Mouse (Mus musculus) intestine, postnatal 0 days (tissue): ENCODE measurements around the gene Ufd1. TPM values are rescaled to one million over a fixed set of nuclear protein-coding genes. Genes with fewer than 3 reads are reported as not detected.

Experiments used
- ATAC-seq: fragments of 200-750 bp; cut with Nextera tagmentation; 2 replicates; pipeline ENCODE4 v1.8.0; 2017; ENCODE audit warnings: mild to moderate bottlenecking, moderate TSS enrichment, moderate library complexity
- H3K27ac ChIP-seq: fragments of 300-500 bp; sonication (generic); 2 replicates; pipeline ENCODE4 v1.5.1; 2014; ENCODE audit warnings: mild to moderate bottlenecking, low read depth, low read length, moderate library complexity
- H3K27me3 ChIP-seq: fragments of 300-500 bp; sonication (generic); replicated peaks from 2 replicates; pipeline ENCODE4 v1.6.1; 2014; ENCODE audit warnings: low read length, mixed read lengths; ENCODE audit not compliant: control insufficient read depth, insufficient read depth
- H3K36me3 ChIP-seq: fragments of 300-500 bp; sonication (generic); 2 replicates; pipeline ENCODE4 v1.6.1; 2014; ENCODE audit warnings: mild to moderate bottlenecking, moderate library complexity; ENCODE audit not compliant: control insufficient read depth, insufficient read depth
- H3K4me1 ChIP-seq: fragments of 300-500 bp; sonication (generic); replicated peaks from 2 replicates; pipeline ENCODE4 v1.6.1; 2014; ENCODE audit warnings: antibody characterized with exemption, low read length, mixed read lengths; ENCODE audit not compliant: control insufficient read depth, insufficient read depth
- H3K4me2 ChIP-seq: fragments of 300-500 bp; sonication (generic); replicated peaks from 2 replicates; pipeline ENCODE4 v1.6.1; 2014; ENCODE audit warnings: low read depth, mild to moderate bottlenecking, moderate library complexity
- H3K4me3 ChIP-seq: fragments of 300-500 bp; sonication (generic); 2 replicates; pipeline ENCODE4 v1.5.1; 2014; ENCODE audit warnings: low read depth, low read length
- H3K9ac ChIP-seq: fragments of 300-500 bp; sonication (generic); 2 replicates; pipeline ENCODE4 v1.6.1; 2014; ENCODE audit warnings: mild to moderate bottlenecking, low read depth, low read length
- H3K9me3 ChIP-seq: fragments of 300-500 bp; sonication (generic); 2 replicates; pipeline ENCODE4 v1.6.1; 2016; ENCODE audit warnings: mixed run types; ENCODE audit not compliant: control insufficient read depth
- CTCF ChIP-seq: sonication (generic); IDR thresholded peaks from 2 replicates; pipeline ENCODE4 v1.5.1; 2016; ENCODE audit warnings: low read depth, mild to moderate bottlenecking, control low read depth, antibody characterized with exemption, moderate library complexity
- WGBS: fragments of 180-500 bp; shearing (Covaris S2); extraction: QIAGEN DNeasy Blood & Tissue Kit; methylation state at CpG from one replicate; pipeline ENCODE4 v1.1.7; 2014; 5-methylcytosine and 5-hydroxymethylcytosine counted together
- polyA plus RNA-seq: library from polyadenylated mRNA; unstranded; fragments of >200 nt; fragmentation: Nextera tagmentation; extraction: Ambion mirVana; gene quantifications from 2 replicates; pipeline ENCODE4 v1.2.1, GENCODE M21; 2015

Ufd1 gene
- polyA plus RNA-seq, 1 experiment from 2014 or later = 50.1 TPM

- ATAC-seq = no peak
- Histone ChIP-seq H3K4me2 (no peak overlapping the region), H3K9ac (no peak overlapping the region), H3K9me3 (no peaks in the 10 kb centered on the region), H3K27ac (no peak overlapping the region), H3K4me3 (no peak overlapping the region), H3K36me3 (peaks cover 17% of the 10 kb centered on the region; the same call in 1 of the 2 replicates), H3K27me3 (no peaks in the 10 kb centered on the region), H3K4me1 (no peaks in the 10 kb centered on the region)
- TF ChIP-seq CTCF = no peak
- WGBS = 96% methylated on average over 10 of the region's 10 CpGs
Observed at GRCm38 (mm10) chr16:18786652-18787051, 24.9 kb upstream of the Ufd1 start.

DNA sequence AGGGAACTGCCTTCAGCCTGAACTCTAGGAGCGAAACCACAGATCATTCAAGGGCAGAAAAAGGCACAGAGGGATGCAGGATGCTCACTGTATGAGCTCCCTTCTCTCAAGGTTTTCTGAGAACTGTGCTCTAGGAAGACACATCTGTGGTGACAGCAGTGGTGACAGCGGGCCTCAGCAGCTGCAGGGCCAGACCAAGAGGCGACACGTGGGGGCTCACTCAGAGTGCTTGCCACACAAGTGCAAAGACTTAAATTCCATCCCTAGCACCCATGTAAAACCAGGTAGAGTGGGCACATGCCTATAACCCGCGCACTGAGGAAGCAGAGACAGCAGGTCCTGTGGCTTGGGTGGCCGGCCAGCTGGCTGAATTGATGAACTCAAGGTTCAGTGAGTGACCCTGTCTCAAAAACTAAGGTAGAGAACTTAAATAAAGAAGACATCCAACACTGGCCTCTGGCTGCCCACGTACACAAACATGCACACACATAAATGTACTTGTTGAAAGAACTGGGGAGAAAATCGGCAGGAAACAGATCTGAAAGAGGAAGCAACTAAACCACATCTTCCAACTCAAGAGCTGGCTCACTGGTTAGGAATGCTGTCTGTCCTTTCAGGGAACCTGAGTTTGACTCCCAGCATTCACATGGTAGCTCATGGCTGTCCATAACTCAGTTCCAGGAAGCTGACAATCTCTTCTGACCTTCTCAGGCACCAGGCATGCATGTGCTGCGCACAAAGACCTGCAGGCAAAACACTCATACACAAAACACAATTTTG lies 22.8 kb upstream of the Ufd1 start:
- peaks cover 22% of the 10 kb centered on the region for H3K36me3 ChIP-seq

DNA sequence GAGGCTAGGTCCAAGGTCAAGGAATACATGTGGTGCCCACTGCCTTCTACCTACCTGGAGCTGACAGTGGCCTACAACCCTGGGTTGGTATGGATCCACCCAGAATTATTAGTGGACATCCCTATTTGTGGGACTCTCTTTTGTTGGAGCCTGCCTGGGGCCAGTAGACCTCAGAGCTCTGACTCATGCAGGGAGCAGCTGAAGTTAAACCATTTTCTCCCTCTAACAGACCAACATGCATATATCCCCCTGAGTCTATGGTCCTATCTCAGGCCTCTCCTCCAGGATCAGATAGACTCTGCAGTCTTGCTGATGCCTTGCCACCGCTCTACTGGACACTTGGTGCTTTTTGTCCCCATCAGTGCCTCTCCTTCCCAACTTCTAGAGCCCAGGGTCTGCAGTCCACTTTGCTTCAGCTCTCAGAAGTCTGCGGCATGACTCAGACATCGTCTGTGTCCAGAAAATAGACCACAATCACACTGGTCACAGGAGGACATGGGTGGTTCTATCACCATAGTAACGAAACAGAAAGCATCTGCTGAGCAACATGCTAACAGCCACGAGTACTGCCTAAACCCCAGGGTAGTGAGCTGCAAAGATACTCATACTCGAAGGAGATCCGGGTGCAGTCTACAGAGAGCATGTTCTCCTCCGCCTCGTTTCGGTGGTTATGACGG lies 16.2 kb upstream of the Ufd1 start:
- no peak overlapping the region for H3K9ac ChIP-seq
- no peaks in the 10 kb centered on the region for H3K4me1 ChIP-seq
- H3K27me3 ChIP-seq = no peaks in the 10 kb centered on the region
- no peak overlapping the region for H3K4me2 ChIP-seq
- H3K4me3 ChIP-seq = no peak overlapping the region
- H3K9me3 ChIP-seq = no peaks in the 10 kb centered on the region
- 89% methylated on average over 11 of the region's 11 CpGs for WGBS
- no peak overlapping the region for H3K27ac ChIP-seq
- no peak for ATAC-seq
- TF ChIP-seq CTCF = no peak
- H3K36me3 ChIP-seq = peaks cover 23% of the 10 kb centered on the region; the same call in 1 of the 2 replicates

More for the DNA sequence above, 22.8 kb upstream of the Ufd1 start:
- H3K9me3 ChIP-seq = no peaks in the 10 kb centered on the region
- no peak overlapping the region for H3K4me3 ChIP-seq
- H3K27ac ChIP-seq = no peak overlapping the region
- H3K4me2 ChIP-seq = no peak overlapping the region
- no peaks in the 10 kb centered on the region for H3K4me1 ChIP-seq
- 89% methylated on average over 10 of the region's 10 CpGs for WGBS
- no peak for ATAC-seq
- TF ChIP-seq CTCF = no peak
- H3K27me3 ChIP-seq = no peaks in the 10 kb centered on the region
- H3K9ac ChIP-seq = no peak overlapping the region

DNA sequence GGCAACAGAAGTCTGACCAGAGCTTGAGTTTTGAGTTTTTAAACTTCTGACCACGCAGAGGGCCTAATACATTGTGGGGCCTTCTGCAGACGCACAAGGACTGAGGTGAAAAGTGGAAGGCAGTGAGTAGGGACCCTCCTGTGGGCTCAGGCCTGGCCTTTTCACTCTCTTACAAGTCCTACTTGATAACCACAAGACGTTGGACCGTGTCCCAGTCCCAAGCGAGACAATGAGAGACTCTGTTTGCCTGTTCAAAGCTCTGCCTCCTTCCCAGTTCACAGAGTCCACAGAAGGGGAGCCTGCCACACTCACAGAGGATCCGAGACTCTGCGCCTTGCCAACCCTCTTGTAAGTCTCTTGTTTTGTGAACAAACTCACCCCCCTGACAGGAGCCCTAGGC lies 14.9 kb upstream of the Ufd1 start:
- no peak for ATAC-seq
- TF ChIP-seq CTCF = no peak
- H3K36me3 ChIP-seq = peaks cover 28% of the 10 kb centered on the region

DNA sequence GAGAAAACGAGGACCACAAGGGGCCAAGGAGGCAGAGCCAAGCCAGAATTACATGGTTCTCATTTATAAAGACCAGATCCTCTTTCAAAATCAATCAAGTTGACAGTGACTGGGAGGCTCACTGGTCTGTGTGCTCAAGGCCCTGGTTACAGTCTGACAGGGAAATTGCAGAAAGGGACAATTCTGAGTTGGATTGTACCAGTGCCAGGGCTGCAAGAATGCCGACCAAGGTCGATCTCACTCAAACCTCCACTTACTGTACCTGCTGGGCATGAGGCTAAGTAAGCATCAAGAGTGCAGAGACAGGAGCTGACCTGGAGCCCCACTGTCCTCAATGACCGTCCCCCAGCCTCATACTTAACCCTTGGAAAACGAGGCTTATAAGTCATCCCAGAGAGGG lies 13.4 kb upstream of the Ufd1 start:
- ATAC-seq = no peak

More for the DNA sequence above, 14.9 kb upstream of the Ufd1 start:
- H3K27me3 ChIP-seq = no peaks in the 10 kb centered on the region
- 86% methylated on average over 7 of the region's 7 CpGs for WGBS
- no peak overlapping the region for H3K9ac ChIP-seq
- no peaks in the 10 kb centered on the region for H3K4me1 ChIP-seq
- no peaks in the 10 kb centered on the region for H3K9me3 ChIP-seq
- no peak overlapping the region for H3K27ac ChIP-seq
- no peak overlapping the region for H3K4me3 ChIP-seq
- no peak overlapping the region for H3K4me2 ChIP-seq

DNA sequence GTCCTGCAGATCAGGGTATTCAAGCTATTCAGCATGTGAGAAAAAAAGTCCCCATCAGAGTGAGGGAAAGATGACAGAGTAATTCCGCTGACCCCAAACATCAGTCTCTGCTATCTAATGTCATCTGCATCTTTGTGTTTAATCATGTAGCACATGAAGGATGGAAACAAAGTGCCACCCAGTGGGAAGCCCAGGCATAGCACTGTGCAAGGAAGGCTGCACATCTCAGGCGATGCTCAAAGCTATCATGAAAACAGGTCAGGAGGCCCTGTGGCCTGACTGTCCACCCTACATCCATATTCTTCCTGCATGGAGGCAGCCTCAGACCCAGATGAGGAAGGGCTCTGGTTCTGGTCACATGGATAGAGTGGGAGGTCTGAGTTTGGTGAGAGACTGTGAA lies 12.7 kb upstream of the Ufd1 start:
- peaks cover 24% of the 10 kb centered on the region for H3K36me3 ChIP-seq
- ATAC-seq = no peak
- H3K9ac ChIP-seq = no peak overlapping the region

More for the DNA sequence above, 13.4 kb upstream of the Ufd1 start:
- no peak for TF ChIP-seq CTCF
- no peaks in the 10 kb centered on the region for H3K9me3 ChIP-seq
- no peak overlapping the region for H3K9ac ChIP-seq
- no peaks in the 10 kb centered on the region for H3K27me3 ChIP-seq
- peaks cover 24% of the 10 kb centered on the region for H3K36me3 ChIP-seq
- H3K4me3 ChIP-seq = no peak overlapping the region
- H3K27ac ChIP-seq = no peak overlapping the region
- no peak overlapping the region for H3K4me2 ChIP-seq
- no peaks in the 10 kb centered on the region for H3K4me1 ChIP-seq
- 90% methylated on average over 5 of the region's 5 CpGs for WGBS

More for the DNA sequence above, 12.7 kb upstream of the Ufd1 start:
- Histone ChIP-seq H3K9me3 (no peaks in the 10 kb centered on the region), H3K4me2 (no peak overlapping the region), H3K27ac (no peak overlapping the region), H3K4me3 (no peak overlapping the region), H3K27me3 (no peaks in the 10 kb centered on the region), H3K4me1 (no peaks in the 10 kb centered on the region)
- peak; percentile 84 for TF ChIP-seq CTCF
- 73% methylated on average over 2 of the region's 2 CpGs for WGBS
